Mouse (Mus musculus): ENCODE measurements around the gene Gm20219. TPM values are rescaled to one million over a fixed set of nuclear protein-coding genes. Genes with fewer than 3 reads are reported as not detected.
A peak's percentile ranks its signal among the peaks of the same experiment; 100 is the strongest.

The Gm20219 gene
- polyA plus RNA-seq, 1 experiment from 2014 or later, result 1.6 TPM

GRCm38 (mm10) chr17:56536874-56537273 lies 17.3 kb downstream of the Gm20219 start:
- Histone ChIP-seq H3K27me3 (ENCODE audit: insufficient read depth, low read length) (no peaks in the 10 kb centered on the region), H3K4me3 (ENCODE audit: low read depth, low read length) (no peak overlapping the region), H3K36me3 (ENCODE audit: insufficient read depth) (no peaks in the 10 kb centered on the region), H3K4me2 (no peak overlapping the region), H3K9me3 (ENCODE audit: low read depth, low read length) (no peaks in the 10 kb centered on the region), H3K9ac (no peak overlapping the region), H3K27ac (ENCODE audit: low read depth) (no peak overlapping the region), H3K4me1 (ENCODE audit: insufficient read depth) (no peaks in the 10 kb centered on the region)
- 72% methylated on average over 3 of the region's 3 CpGs for WGBS
- TF ChIP-seq CTCF (IDR thresholded peaks at IDR 0.05; ENCODE audit: low read depth), result no peak
- DNase-seq (no peak), ATAC-seq (ENCODE audit: insufficient read depth) (no peak)

- H3K27me3 ChIP-seq (ENCODE audit: insufficient read depth, low read length), result no peaks in the 10 kb centered on the region
- DNase-seq (no peak), ATAC-seq (ENCODE audit: insufficient read depth) (no peak)
- no peaks in the 10 kb centered on the region for H3K9me3 ChIP-seq (ENCODE audit: low read depth, low read length)
- H3K4me2 ChIP-seq, result no peak overlapping the region
- H3K36me3 ChIP-seq (ENCODE audit: insufficient read depth), result no peaks in the 10 kb centered on the region
- WGBS, result 53% methylated on average over 14 of the region's 14 CpGs
- H3K27ac ChIP-seq (ENCODE audit: low read depth), result no peak overlapping the region
- no peak overlapping the region for H3K4me3 ChIP-seq (ENCODE audit: low read depth, low read length)
- TF ChIP-seq CTCF (IDR thresholded peaks at IDR 0.05; ENCODE audit: low read depth), result no peak
- H3K9ac ChIP-seq, result no peak overlapping the region
- H3K4me1 ChIP-seq (ENCODE audit: insufficient read depth), result no peaks in the 10 kb centered on the region
Observed at GRCm38 (mm10) chr17:56536192-56536591, 18.0 kb downstream of the Gm20219 start.

GRCm38 (mm10) chr17:56524943-56525342 lies 29.2 kb downstream of the Gm20219 start:
- WGBS, result 53% methylated on average over 4 of the region's 4 CpGs
- Histone ChIP-seq H3K36me3 (ENCODE audit: insufficient read depth) (no peaks in the 10 kb centered on the region), H3K4me2 (no peak overlapping the region), H3K27ac (ENCODE audit: low read depth) (no peak overlapping the region), H3K4me3 (ENCODE audit: low read depth, low read length) (no peak overlapping the region), H3K27me3 (ENCODE audit: insufficient read depth, low read length) (no peaks in the 10 kb centered on the region), H3K9me3 (ENCODE audit: low read depth, low read length) (no peaks in the 10 kb centered on the region), H3K4me1 (ENCODE audit: insufficient read depth) (no peaks in the 10 kb centered on the region), H3K9ac (no peak overlapping the region)
- DNase-seq, result no peak
- TF ChIP-seq CTCF (IDR thresholded peaks at IDR 0.05; ENCODE audit: low read depth), result no peak
- ATAC-seq (ENCODE audit: insufficient read depth), result no peak

- Histone ChIP-seq H3K4me3 (ENCODE audit: low read depth, low read length) (no peak overlapping the region), H3K4me1 (ENCODE audit: insufficient read depth) (no peaks in the 10 kb centered on the region), H3K4me2 (no peak overlapping the region), H3K9ac (no peak overlapping the region), H3K36me3 (ENCODE audit: insufficient read depth) (no peaks in the 10 kb centered on the region), H3K27me3 (ENCODE audit: insufficient read depth, low read length) (no peaks in the 10 kb centered on the region), H3K27ac (ENCODE audit: low read depth) (no peak overlapping the region), H3K9me3 (ENCODE audit: low read depth, low read length) (no peaks in the 10 kb centered on the region)
- TF ChIP-seq CTCF (IDR thresholded peaks at IDR 0.05; ENCODE audit: low read depth), result no peak
- ATAC-seq (ENCODE audit: insufficient read depth) (no peak), DNase-seq (no peak)
- WGBS, result 50% methylated on average over 1 of the region's 1 CpGs
Observed at GRCm38 (mm10) chr17:56522744-56523143, 31.4 kb downstream of the Gm20219 start.

- WGBS, result 8% methylated on average over 13 of the region's 13 CpGs
- TF ChIP-seq CTCF (IDR thresholded peaks at IDR 0.05; ENCODE audit: low read depth), result no peak
- Histone ChIP-seq H3K27ac (ENCODE audit: low read depth) (no peak overlapping the region), H3K27me3 (ENCODE audit: insufficient read depth, low read length) (peaks cover 24% of the 10 kb centered on the region), H3K4me3 (ENCODE audit: low read depth, low read length) (no peak overlapping the region), H3K4me1 (ENCODE audit: insufficient read depth) (peaks cover 3% of the 10 kb centered on the region; the same call in 1 of the 2 replicates), H3K4me2 (peak overlapping the region; percentile 26; the same call in 1 of the 2 replicates), H3K9ac (no peak overlapping the region; the same call in 1 of the 2 replicates), H3K9me3 (ENCODE audit: low read depth, low read length) (no peaks in the 10 kb centered on the region), H3K36me3 (ENCODE audit: insufficient read depth) (no peaks in the 10 kb centered on the region)
- ATAC-seq (ENCODE audit: insufficient read depth) (peak; percentile 78), DNase-seq (peak; percentile 75)
Observed at GRCm38 (mm10) chr17:56515690-56516410, 38.3 kb downstream of the Gm20219 start.

- Histone ChIP-seq H3K4me2 (no peak overlapping the region), H3K27ac (ENCODE audit: low read depth) (no peak overlapping the region), H3K9me3 (ENCODE audit: low read depth, low read length) (no peaks in the 10 kb centered on the region), H3K4me1 (ENCODE audit: insufficient read depth) (peaks cover 3% of the 10 kb centered on the region; the same call in 1 of the 2 replicates), H3K27me3 (ENCODE audit: insufficient read depth, low read length) (peaks cover 33% of the 10 kb centered on the region), H3K9ac (no peak overlapping the region), H3K36me3 (ENCODE audit: insufficient read depth) (no peaks in the 10 kb centered on the region), H3K4me3 (ENCODE audit: low read depth, low read length) (no peak overlapping the region)
- DNase-seq, result no peak
- TF ChIP-seq CTCF (IDR thresholded peaks at IDR 0.05; ENCODE audit: low read depth), result no peak
- WGBS, result 38% methylated on average over 12 of the region's 12 CpGs
- no peak for ATAC-seq (ENCODE audit: insufficient read depth)
Observed at GRCm38 (mm10) chr17:56514916-56515315, 39.3 kb downstream of the Gm20219 start.

- Histone ChIP-seq H3K4me3 (ENCODE audit: low read depth, low read length) (no peak overlapping the region), H3K27me3 (ENCODE audit: insufficient read depth, low read length) (peaks cover 39% of the 10 kb centered on the region), H3K4me1 (ENCODE audit: insufficient read depth) (peaks cover 3% of the 10 kb centered on the region; the same call in 1 of the 2 replicates), H3K9ac (no peak overlapping the region), H3K9me3 (ENCODE audit: low read depth, low read length) (no peaks in the 10 kb centered on the region), H3K27ac (ENCODE audit: low read depth) (no peak overlapping the region), H3K4me2 (no peak overlapping the region), H3K36me3 (ENCODE audit: insufficient read depth) (no peaks in the 10 kb centered on the region)
- ATAC-seq (ENCODE audit: insufficient read depth) (no peak), DNase-seq (no peak)
- no peak for TF ChIP-seq CTCF (IDR thresholded peaks at IDR 0.05; ENCODE audit: low read depth)
Observed at GRCm38 (mm10) chr17:56514330-56514729, 39.9 kb downstream of the Gm20219 start.
